Mouse (Mus musculus): Measurements from ENCODE around the gene Snrpc.
A peak's percentile ranks its signal among the peaks of the same experiment; 100 is the strongest.

Gene Snrpc

GRCm38 (mm10) chr17:27819971-27820567 is 17.9 kb upstream of the Snrpc start:
- DNase-seq = peak; percentile 73

- DNase-seq = peak; percentile 98
Measured at GRCm38 (mm10) chr17:27820568-27821406, 17.2 kb upstream of the Snrpc start, which contains the start of gene D17Wsu92e. Gene D17Wsu92e, minus strand, starts transcription at chr17:27820648.

GRCm38 (mm10) chr17:27821407-27822338 is 16.3 kb upstream of the Snrpc start:
- peak; percentile 75 for DNase-seq

- no peak for DNase-seq
Measured at GRCm38 (mm10) chr17:27823142-27823905, 14.6 kb upstream of the Snrpc start.

- no peak for DNase-seq
Measured at GRCm38 (mm10) chr17:27824941-27825340, 13.0 kb upstream of the Snrpc start.

GRCm38 (mm10) chr17:27825539-27825938 is 12.4 kb upstream of the Snrpc start:
- no peak for DNase-seq

GRCm38 (mm10) chr17:27825984-27826905 is 11.7 kb upstream of the Snrpc start:
- peak; percentile 69 for DNase-seq

GRCm38 (mm10) chr17:27826908-27827383 is 11.0 kb upstream of the Snrpc start:
- DNase-seq = no peak

GRCm38 (mm10) chr17:27827511-27827910 is 10.4 kb upstream of the Snrpc start:
- no peak for DNase-seq

GRCm38 (mm10) chr17:27830411-27830810 is 7.5 kb upstream of the Snrpc start:
- no peak for DNase-seq

GRCm38 (mm10) chr17:27839469-27840252 is 1.7 kb downstream of the Snrpc start:
- DNase-seq = peak; percentile 99

GRCm38 (mm10) chr17:27848351-27848750 is 10.4 kb downstream of the Snrpc start:
- no peak for DNase-seq

GRCm38 (mm10) chr17:27851076-27851475 is 13.1 kb downstream of the Snrpc start:
- no peak for DNase-seq

GRCm38 (mm10) chr17:27856265-27856797 is 18.4 kb downstream of the Snrpc start, which contains the start of gene Uhrf1bp1:
Gene Uhrf1bp1, plus strand, starts transcription at chr17:27856441.
- DNase-seq = peak; percentile 77

- DNase-seq = peak; percentile 66
Measured at GRCm38 (mm10) chr17:27856798-27857648, 19.1 kb downstream of the Snrpc start.

- no peak for DNase-seq
Measured at GRCm38 (mm10) chr17:27857649-27858475, 19.9 kb downstream of the Snrpc start.

- no peak for DNase-seq
Measured at GRCm38 (mm10) chr17:27859131-27859530, 21.2 kb downstream of the Snrpc start.

- DNase-seq = no peak
Measured at GRCm38 (mm10) chr17:27865461-27865860, 27.5 kb downstream of the Snrpc start.
